Mouse (Mus musculus) embryonic facial prominence, embryonic 10.5 days (tissue): Measurements from ENCODE around the gene Tax1bp1. TPM values are rescaled to one million over a fixed set of nuclear protein-coding genes. Genes with fewer than 3 reads are reported as not detected.
A peak's percentile ranks its signal among the peaks of the same experiment; 100 is the strongest.
"Not testable (repeated sequence)": the region's sequence is repeated elsewhere in the genome, so short reads cannot be mapped to it uniquely, and the experiment has no call there.

Experiments
- DNase-seq: peaks from one replicate; pipeline ENCODE4 v3.0.0-alpha.2; 2017; ENCODE audit warnings: low spot score
- H3K27ac ChIP-seq: fragments of 300-500 bp; sonication (generic); replicated peaks from 2 replicates; pipeline ENCODE4 v1.5.1; 2016; ENCODE audit warnings: mild to moderate bottlenecking
- H3K27me3 ChIP-seq: fragments of 300-500 bp; sonication (generic); replicated peaks from 2 replicates; pipeline ENCODE4 v1.6.1; 2016; ENCODE audit warnings: low read depth, mild to moderate bottlenecking; ENCODE audit not compliant: poor library complexity, severe bottlenecking
- H3K36me3 ChIP-seq: fragments of 300-500 bp; sonication (generic); replicated peaks from 2 replicates; pipeline ENCODE4 v1.6.1; 2016; ENCODE audit warnings: mild to moderate bottlenecking, moderate library complexity
- H3K4me1 ChIP-seq: fragments of 300-500 bp; sonication (generic); 2 replicates; pipeline ENCODE4 v1.6.1; 2016
- H3K4me3 ChIP-seq: fragments of 300-500 bp; sonication (generic); 2 replicates; pipeline ENCODE4 v1.5.1; 2016; ENCODE audit warnings: mild to moderate bottlenecking, moderate library complexity
- H3K9me3 ChIP-seq: fragments of 300-500 bp; sonication (generic); 2 replicates; pipeline ENCODE4 v1.6.1; 2016; ENCODE audit warnings: mild to moderate bottlenecking
- whole genome bisulfite sequencing: fragments of 180-500 bp; shearing (Covaris S2); methylation state at CpG from one replicate; pipeline ENCODE4 v1.1.7; 2016; 5-methylcytosine and 5-hydroxymethylcytosine counted together
- polyA plus RNA-seq: library from polyadenylated mRNA; unstranded; fragments of >200 nt; fragmentation: Nextera tagmentation; extraction: Ambion mirVana; gene quantifications from 2 replicates; pipeline ENCODE4 v1.2.1, GENCODE M21; 2016

Gene Tax1bp1
- 115 and 130 TPM in 2 replicates for polyA plus RNA-seq

GRCm38 (mm10) chr6:52713104-52713896 lies at the start of gene Tax1bp1:
Gene Tax1bp1, plus strand, starts transcription at chr6:52713729.
- WGBS: 4% methylated on average over 38 of the region's 38 CpGs

GRCm38 (mm10) chr6:52667641-52668040 lies 45.9 kb upstream of the Tax1bp1 start:
- Histone ChIP-seq H3K9me3 (no peaks in the 10 kb centered on the region), H3K4me3 (no peak overlapping the region), H3K27ac (no peak overlapping the region), H3K36me3 (no peaks in the 10 kb centered on the region), H3K4me1 (peaks cover 6% of the 10 kb centered on the region; the same call in 1 of the 2 replicates), H3K27me3 (no peaks in the 10 kb centered on the region)
- DNase-seq: no peak
- WGBS: 72% methylated on average over 3 of the region's 3 CpGs

More at GRCm38 (mm10) chr6:52713104-52713896, at the start of gene Tax1bp1:
- peak; percentile 94 for DNase-seq
- Histone ChIP-seq H3K4me1 (peaks cover 5% of the 10 kb centered on the region), H3K27ac (peak within 1 kb of the TSS; percentile 93), H3K4me3 (peak within 1 kb of the TSS; percentile 98), H3K9me3 (no peaks in the 10 kb centered on the region), H3K27me3 (no peaks in the 10 kb centered on the region), H3K36me3 (no peaks in the 10 kb centered on the region)

GRCm38 (mm10) chr6:52669878-52670277 lies 43.7 kb upstream of the Tax1bp1 start:
- H3K27me3 ChIP-seq, DNase-seq, H3K36me3 ChIP-seq, H3K4me1 ChIP-seq, H3K9me3 ChIP-seq, H3K4me3 ChIP-seq, H3K27ac ChIP-seq: not testable (repeated sequence)
- WGBS: 46% methylated on average over 2 of the region's 2 CpGs

GRCm38 (mm10) chr6:52671791-52672190 lies 41.7 kb upstream of the Tax1bp1 start:
- WGBS: 90% methylated on average over 8 of the region's 8 CpGs
- no peak overlapping the region for H3K4me3 ChIP-seq
- no peaks in the 10 kb centered on the region for H3K36me3 ChIP-seq

GRCm38 (mm10) chr6:52672539-52672938 lies 41.0 kb upstream of the Tax1bp1 start:
- Histone ChIP-seq H3K4me1 (no peaks in the 10 kb centered on the region), H3K27ac (no peak overlapping the region), H3K9me3 (no peaks in the 10 kb centered on the region), H3K36me3 (no peaks in the 10 kb centered on the region), H3K27me3 (no peaks in the 10 kb centered on the region), H3K4me3 (no peak overlapping the region)
- DNase-seq: no peak
- WGBS: 58% methylated on average over 2 of the region's 2 CpGs

More at GRCm38 (mm10) chr6:52671791-52672190, 41.7 kb upstream of the Tax1bp1 start:
- H3K27ac ChIP-seq: no peak overlapping the region
- no peak for DNase-seq
- H3K9me3 ChIP-seq: no peaks in the 10 kb centered on the region
- H3K27me3 ChIP-seq: no peaks in the 10 kb centered on the region
- H3K4me1 ChIP-seq: no peaks in the 10 kb centered on the region

GRCm38 (mm10) chr6:52673706-52674105 lies 39.8 kb upstream of the Tax1bp1 start:
- Histone ChIP-seq H3K4me3 (no peak overlapping the region), H3K27me3 (no peaks in the 10 kb centered on the region), H3K27ac (no peak overlapping the region), H3K36me3 (no peaks in the 10 kb centered on the region), H3K4me1 (no peaks in the 10 kb centered on the region), H3K9me3 (no peaks in the 10 kb centered on the region)
- DNase-seq: no peak
- whole genome bisulfite sequencing: 90% methylated on average over 7 of the region's 7 CpGs

- no peaks in the 10 kb centered on the region for H3K4me1 ChIP-seq
- 77% methylated on average over 12 of the region's 12 CpGs for WGBS
- no peaks in the 10 kb centered on the region for H3K27me3 ChIP-seq
- no peaks in the 10 kb centered on the region for H3K9me3 ChIP-seq
- H3K27ac ChIP-seq: no peak overlapping the region
- no peaks in the 10 kb centered on the region for H3K36me3 ChIP-seq
- H3K4me3 ChIP-seq: no peak overlapping the region
- DNase-seq: no peak
Observed at GRCm38 (mm10) chr6:52674541-52674940, 39.0 kb upstream of the Tax1bp1 start.

GRCm38 (mm10) chr6:52675222-52675921 lies 38.2 kb upstream of the Tax1bp1 start:
- no peaks in the 10 kb centered on the region for H3K36me3 ChIP-seq
- no peaks in the 10 kb centered on the region for H3K27me3 ChIP-seq
- H3K27ac ChIP-seq: no peak overlapping the region
- DNase-seq: no peak
- H3K4me1 ChIP-seq: peaks cover 4% of the 10 kb centered on the region
- 84% methylated on average over 4 of the region's 4 CpGs for WGBS
- no peak overlapping the region for H3K4me3 ChIP-seq
- no peaks in the 10 kb centered on the region for H3K9me3 ChIP-seq

GRCm38 (mm10) chr6:52677534-52677933 lies 36.0 kb upstream of the Tax1bp1 start:
- WGBS: 88% methylated on average over 4 of the region's 4 CpGs
- H3K4me3 ChIP-seq, H3K9me3 ChIP-seq, H3K27me3 ChIP-seq, DNase-seq, H3K36me3 ChIP-seq, H3K27ac ChIP-seq: not testable (repeated sequence)
- H3K4me1 ChIP-seq: peaks cover 12% of the 10 kb centered on the region

- no peak overlapping the region for H3K27ac ChIP-seq
- no peaks in the 10 kb centered on the region for H3K9me3 ChIP-seq
- no peak overlapping the region for H3K4me3 ChIP-seq
- WGBS: 85% methylated on average over 9 of the region's 9 CpGs
- no peaks in the 10 kb centered on the region for H3K27me3 ChIP-seq
- DNase-seq: no peak
- no peaks in the 10 kb centered on the region for H3K36me3 ChIP-seq
- H3K4me1 ChIP-seq: peaks cover 12% of the 10 kb centered on the region
Observed at GRCm38 (mm10) chr6:52679565-52679964, 34.0 kb upstream of the Tax1bp1 start.

GRCm38 (mm10) chr6:52680458-52681032 lies 33.0 kb upstream of the Tax1bp1 start:
- H3K27me3 ChIP-seq: no peaks in the 10 kb centered on the region
- H3K4me3 ChIP-seq: no peak overlapping the region
- no peak overlapping the region for H3K27ac ChIP-seq
- H3K9me3 ChIP-seq: no peaks in the 10 kb centered on the region
- WGBS: 60% methylated on average over 8 of the region's 8 CpGs
- H3K4me1 ChIP-seq: peaks cover 12% of the 10 kb centered on the region
- no peak for DNase-seq
- no peaks in the 10 kb centered on the region for H3K36me3 ChIP-seq

- H3K27ac ChIP-seq: no peak overlapping the region
- H3K36me3 ChIP-seq: no peaks in the 10 kb centered on the region
- H3K9me3 ChIP-seq: no peaks in the 10 kb centered on the region
- no peak overlapping the region for H3K4me3 ChIP-seq
- 83% methylated on average over 6 of the region's 6 CpGs for WGBS
- peaks cover 12% of the 10 kb centered on the region for H3K4me1 ChIP-seq
- H3K27me3 ChIP-seq: no peaks in the 10 kb centered on the region
- no peak for DNase-seq
Observed at GRCm38 (mm10) chr6:52681847-52682485, 31.6 kb upstream of the Tax1bp1 start.
